Mouse (Mus musculus): Measurements from ENCODE around the gene Kansl1l.

GRCm38 (mm10) chr1:66817453-66817839 lies at the start of gene Kansl1l:
- 0 out of 2 replicates have a peak, but pooled peaks have one; percentile 1 for TF ChIP-seq CTCF (IDR thresholded peaks at IDR 0.05; ENCODE audit: low read depth)
- TF ChIP-seq EP300 (IDR thresholded peaks at IDR 0.05; ENCODE audit: low read depth), result no peak
